Mouse (Mus musculus) C2C12 (cell line): ENCODE data around the gene Mrpl49.

Source experiments
- CEBPB ChIP-seq: IDR thresholded peaks from one replicate; pipeline ENCODE4 v1.6.1; 2011; ENCODE audit warnings: low read depth, mild to moderate bottlenecking, control low read depth, moderate library complexity
- CTCF ChIP-seq: IDR thresholded peaks from one replicate; pipeline ENCODE4 v1.5.1; 2011; ENCODE audit not compliant: control insufficient read depth, insufficient read depth, insufficient read length
- FOSL1 ChIP-seq: IDR thresholded peaks from one replicate; pipeline ENCODE4 v1.8.0; 2011; ENCODE audit warnings: mild to moderate bottlenecking, low read length; ENCODE audit not compliant: poor library complexity, insufficient read depth, severe bottlenecking
- MAX ChIP-seq: IDR thresholded peaks from one replicate; pipeline ENCODE4 v1.6.1; 2011; ENCODE audit warnings: mild to moderate bottlenecking, control low read depth
- MYOD1 ChIP-seq: IDR thresholded peaks from one replicate; pipeline ENCODE4 v1.6.1; 2011; ENCODE audit warnings: low read depth; ENCODE audit not compliant: control insufficient read depth, insufficient read length
- MYOG ChIP-seq: IDR thresholded peaks from one replicate; pipeline ENCODE4 v1.6.1; 2011; ENCODE audit not compliant: control insufficient read depth, insufficient read length; ENCODE audit errors: extremely low read depth
- USF1 ChIP-seq: IDR thresholded peaks from one replicate; pipeline ENCODE4 v1.6.1; 2011; ENCODE audit warnings: low read depth, mild to moderate bottlenecking, control low read depth, moderate library complexity

DNA sequence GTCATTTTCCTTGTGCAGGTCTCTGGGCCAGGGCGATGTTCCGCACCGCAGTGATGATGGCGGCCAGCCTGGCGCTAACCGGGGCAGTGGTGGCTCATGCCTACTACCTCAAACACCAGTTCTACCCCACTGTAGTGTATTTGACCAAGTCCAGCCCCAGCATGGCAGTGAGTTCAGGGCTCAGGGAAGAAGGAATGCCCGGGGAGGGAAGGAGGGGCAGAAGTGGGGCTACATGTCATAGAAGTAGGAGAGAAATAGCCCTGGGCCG is 9.8 kb downstream of the Mrpl49 start:
- TF ChIP-seq CTCF (no peak), MYOD1 (no peak), MAX (no peak), USF1 (no peak), CEBPB (no peak), FOSL1 (no peak), MYOG (no peak)
